In the genomic region with DNA sequence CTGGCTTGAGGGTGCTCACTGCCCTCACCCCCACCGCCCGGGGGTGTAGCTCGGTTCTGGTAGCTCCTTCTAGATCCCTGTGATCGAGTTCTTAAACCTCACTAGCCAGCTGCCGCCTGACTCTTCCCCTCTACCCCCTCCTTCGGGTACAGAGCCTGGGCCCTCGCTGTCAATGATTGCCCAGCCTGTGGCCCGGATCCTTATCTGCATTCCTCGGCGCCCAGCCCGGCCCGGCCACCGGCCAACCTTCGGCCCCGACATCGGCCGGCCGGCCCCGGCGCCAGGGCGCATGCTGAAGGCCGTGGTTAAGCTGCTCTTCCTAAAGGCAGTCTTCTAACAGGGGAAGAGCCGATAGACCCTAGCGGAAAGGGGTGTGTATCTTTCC, we compare ENCODE assay signal across 8 mouse cellular contexts. TPM values are rescaled to one million over a fixed set of nuclear protein-coding genes. Genes with fewer than 3 reads are reported as not detected.
A peak's percentile ranks its signal among the peaks of the same experiment; 100 is the strongest.
DNase-seq lines count a peak whose midpoint lies in the region; ATAC-seq and TF ChIP-seq lines count a peak whose summit lies in the region.

No protein-coding gene starts in this region.

- H3K27ac ChIP-seq in kidney, adult 2 months (ENCODE audit: insufficient read depth, low read depth, low read length): peak overlapping the region; percentile 94
- no peak overlapping the region for H3K27ac ChIP-seq in lung, embryonic 16.5 days (ENCODE audit: low read length)

- intact Hi-C loops in left cerebral cortex, postnatal 4 days (cut with DNase I): loop anchor here (5.0 kb wide), 1 partner anchor 68 kb away; no protein-coding TSS in a partner anchor

- peak; percentile 37 to 38 for DNase-seq in cerebellum, postnatal 14 days
- DNase-seq in cerebellum, postnatal 4 days (ENCODE audit: low spot score in 2 of 2): no peak
- DNase-seq in heart, adult 18-20 months: peak; percentile 67 to 71
- DNase-seq in kidney, adult 2 months: peak; percentile 94
- DNase-seq in left cerebral cortex, postnatal 4 days: no peak
- DNase-seq in thymus, postnatal 4 days: no peak

- H3K27me3 ChIP-seq in kidney, adult 2 months (replicated peaks; ENCODE audit: control insufficient read depth, insufficient read depth, low read length): peaks cover 2% of the 10 kb centered on the region; the same call in 1 of the 2 replicates
- peaks cover 78% of the 10 kb centered on the region for H3K27me3 ChIP-seq in lung, embryonic 16.5 days (ENCODE audit: control insufficient read depth, insufficient read depth, low read depth, low read length)

- peak overlapping the region; percentile 59 for H3K4me3 ChIP-seq in kidney, adult 2 months (ENCODE audit: insufficient read depth, low read depth, low read length)
- peak overlapping the region; percentile 0; the same call in 1 of the 2 replicates for H3K4me3 ChIP-seq in lung, embryonic 16.5 days (ENCODE audit: low read length)

- 2% methylated on average over 24 of the region's 24 CpGs for WGBS in kidney, adult 2 months
- WGBS in lung, embryonic 16.5 days: under 1% methylated on average over 24 of the region's 24 CpGs

- no peak for TF ChIP-seq POLR2A in kidney, adult 2 months (IDR thresholded peaks at IDR 0.05; ENCODE audit: low read depth, low read length)

- peaks cover 20% of the 10 kb centered on the region for H3K4me1 ChIP-seq in kidney, adult 2 months (ENCODE audit: control insufficient read depth, insufficient read depth, low read length)
- peaks cover 16% of the 10 kb centered on the region for H3K4me1 ChIP-seq in lung, embryonic 16.5 days (replicated peaks; ENCODE audit: control insufficient read depth, insufficient read depth, low read length)

- no peaks in the 10 kb centered on the region for H3K36me3 ChIP-seq in kidney, adult 2 months (ENCODE audit: control insufficient read depth, insufficient read depth, low read length)
- H3K36me3 ChIP-seq in lung, embryonic 16.5 days (ENCODE audit: control insufficient read depth, insufficient read depth, low read length): no peaks in the 10 kb centered on the region

- no peak for TF ChIP-seq CTCF in kidney, adult 2 months (conservative IDR thresholded peaks at IDR 0.05; ENCODE audit: insufficient read depth, insufficient read length, low read depth, low read length)

- ATAC-seq in lung, embryonic 16.5 days (ENCODE audit: low read depth): 0 out of 2 replicates have a peak, but pooled peaks have one; percentile 30
- no peak for ATAC-seq in granulocyte monocyte progenitor cell, adult 5-6 weeks (replicated peaks; ENCODE audit: poor library complexity, severe bottlenecking)

- no peak overlapping the region for H3K4me2 ChIP-seq in lung, embryonic 16.5 days (ENCODE audit: low read depth, low read length)

- H3K9ac ChIP-seq in lung, embryonic 16.5 days (ENCODE audit: low read length): no peak overlapping the region

- no peaks in the 10 kb centered on the region for H3K9me3 ChIP-seq in lung, embryonic 16.5 days (ENCODE audit: control insufficient read depth, low read length)

RNA-seq across cellular contexts. Expression of a gene that starts 1.8 kb away (rescaled TPM):
- under 1 TPM; 0.20 to 0.41 TPM for total RNA-seq in heart, adult 18-20 months (2021)
- polyA plus RNA-seq in kidney, adult 2 months (2012; rRNA removed): 30.3 and 43.5 TPM in 2 replicates
- 0.18 and 0.21 TPM in 2 replicates for polyA plus RNA-seq in lung, embryonic 16.5 days (2015; fragmentation: Nextera tagmentation; extraction: Ambion mirVana)
- not detected in 2 replicates for total RNA-seq in granulocyte monocyte progenitor cell, adult 5-6 weeks (2014; fragmentation: Nextera tagmentation)
- total RNA-seq in granulocyte monocyte progenitor cell, adult 5-6 weeks (2017): not detected in 2 replicates
- total RNA-seq in left cerebral cortex, postnatal 4 days (2021): under 1 TPM; 0.28 to 0.40 TPM

RNA-seq across cellular contexts. Expression of a gene that starts 14.3 kb away (rescaled TPM):
- under 1 TPM in 1 of 2 experiments, not detected in 1; 0.33 TPM for total RNA-seq in heart, adult 18-20 months (2021)
- polyA plus RNA-seq in kidney, adult 2 months (2012; rRNA removed): 1.6 and 2.4 TPM in 2 replicates
- 2.7 and 2.9 TPM in 2 replicates for polyA plus RNA-seq in lung, embryonic 16.5 days (2015; fragmentation: Nextera tagmentation; extraction: Ambion mirVana)
- not detected in 2 replicates for total RNA-seq in granulocyte monocyte progenitor cell, adult 5-6 weeks (2014; fragmentation: Nextera tagmentation)
- not detected in 2 replicates for total RNA-seq in granulocyte monocyte progenitor cell, adult 5-6 weeks (2017)
- total RNA-seq in left cerebral cortex, postnatal 4 days (2021): 1 to 10 TPM; 1.5 to 1.8 TPM

RNA-seq across cellular contexts. Expression of a gene that starts 56.7 kb away (rescaled TPM):
- not detected for total RNA-seq in heart, adult 18-20 months (2021)
- not detected in 2 replicates for polyA plus RNA-seq in kidney, adult 2 months (2012; rRNA removed)
- not detected in 2 replicates for polyA plus RNA-seq in lung, embryonic 16.5 days (2015; fragmentation: Nextera tagmentation; extraction: Ambion mirVana)
- total RNA-seq in granulocyte monocyte progenitor cell, adult 5-6 weeks (2014; fragmentation: Nextera tagmentation): not detected in 2 replicates
- not detected in 2 replicates for total RNA-seq in granulocyte monocyte progenitor cell, adult 5-6 weeks (2017)
- not detected for total RNA-seq in left cerebral cortex, postnatal 4 days (2021)

Comparison
In these comparisons a context has a peak if more than half of its experiments do, and no peak if none do; other contexts are left out.
1. DNase-seq: peak in cerebellum, postnatal 14 days (2 of 2), heart, adult 18-20 months (2 of 2) and kidney, adult 2 months (single experiment); none in cerebellum, postnatal 4 days (0 of 2), left cerebral cortex, postnatal 4 days (single experiment) and thymus, postnatal 4 days (single experiment).